Mouse (Mus musculus): ENCODE results near the gene Tbl1x.

DNA sequence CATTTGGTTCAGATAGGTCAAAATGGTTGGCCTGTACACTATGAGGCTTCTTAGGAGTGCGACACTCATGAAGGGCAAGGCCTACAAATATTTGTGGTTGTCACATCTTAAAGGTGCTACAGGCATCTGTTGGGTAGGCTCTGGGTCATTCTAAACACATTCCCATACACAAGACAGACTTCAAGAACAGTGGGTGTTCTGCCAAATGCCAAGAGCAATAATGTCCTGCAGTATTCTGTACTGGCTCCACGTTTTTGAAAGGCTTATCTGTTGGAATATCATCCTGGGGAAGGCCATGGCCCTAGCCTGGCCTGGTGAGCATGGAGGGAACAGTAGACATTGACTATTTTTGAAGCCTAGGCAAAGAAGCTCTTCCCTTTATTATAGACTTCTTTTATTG, 87.9 kb downstream of the Tbl1x start:
- no peak for TF ChIP-seq POLR2A (IDR thresholded peaks at IDR 0.05; ENCODE audit: low read depth, low read length)
- no peak for TF ChIP-seq CTCF (conservative IDR thresholded peaks at IDR 0.05; ENCODE audit: insufficient read depth, insufficient read length, low read depth, low read length)
